Mouse (Mus musculus) CH12.LX (cell line): ENCODE measurements around the gene Fnip1. TPM values are rescaled to one million over a fixed set of nuclear protein-coding genes. Genes with fewer than 3 reads are reported as not detected.
A peak's percentile ranks its signal among the peaks of the same experiment; 100 is the strongest.

Source experiments
- DNase-seq: peaks from one replicate; pipeline ENCODE4 v3.0.0-alpha.2; 2013; ENCODE audit errors: extremely low read depth
- H3K27ac ChIP-seq: 2 replicates; pipeline ENCODE4 v1.5.1; 2012; ENCODE audit warnings: low read depth, mild to moderate bottlenecking, control low read depth, moderate library complexity; ENCODE audit not compliant: insufficient read depth
- H3K27me3 ChIP-seq: replicated peaks from 2 replicates; pipeline ENCODE3; 2012; ENCODE audit warnings: inconsistent platforms
- H3K36me3 ChIP-seq, 2 experiments: replicated peaks in 1 of 2; 2 replicates each; pipeline versions ENCODE3 to v1.6.1; 2012; ENCODE audit warnings: inconsistent platforms in 1 of 2, low read length in 1 of 2, mild to moderate bottlenecking in 1 of 2, mixed read lengths in 1 of 2, moderate library complexity in 1 of 2; ENCODE audit not compliant: control insufficient read depth in 1 of 2, insufficient read depth in 1 of 2
- H3K4me1 ChIP-seq, 2 experiments: 2 replicates each; pipeline ENCODE4 v1.6.1; 2012; ENCODE audit warnings: inconsistent platforms in 1 of 2, moderate library complexity in 1 of 2; ENCODE audit not compliant: insufficient read depth in 2 of 2, control insufficient read depth in 1 of 2
- H3K4me2 ChIP-seq: 2 replicates; pipeline ENCODE4 v1.6.1; 2012; ENCODE audit warnings: low read depth, mild to moderate bottlenecking, control low read depth; ENCODE audit not compliant: poor library complexity, insufficient read depth, severe bottlenecking
- H3K4me3 ChIP-seq, 3 experiments: fragments of 150-350 bp in 1 of 3; sonication (generic) in 1 of 3; replicated peaks in 1 of 3; 2 replicates each; pipeline versions ENCODE3 to v1.5.1; 2011 to 2012; ENCODE audit warnings: low read depth in 2 of 3, low read length in 2 of 3, mild to moderate bottlenecking in 2 of 3, moderate library complexity in 2 of 3, control low read depth in 1 of 3, improper control_type of control experiment in 1 of 3, inconsistent platforms in 1 of 3, mixed read lengths in 1 of 3; ENCODE audit not compliant: poor library complexity in 1 of 3
- H3K79me2 ChIP-seq: replicated peaks from 2 replicates; pipeline ENCODE4 v1.6.1; 2012; ENCODE audit warnings: mild to moderate bottlenecking, moderate library complexity; ENCODE audit not compliant: control insufficient read depth, poor library complexity, insufficient read depth, severe bottlenecking; ENCODE audit errors: extremely low read depth
- H3K9ac ChIP-seq: 2 replicates; pipeline ENCODE4 v1.6.1; 2012; ENCODE audit warnings: low read depth, mild to moderate bottlenecking, control low read depth, moderate library complexity; ENCODE audit not compliant: insufficient read depth
- H3K9me3 ChIP-seq: replicated peaks from 2 replicates; pipeline ENCODE3; 2012; ENCODE audit warnings: low read length, inconsistent platforms, mixed read lengths
- CHD1 ChIP-seq: IDR thresholded peaks from 2 replicates; pipeline ENCODE4 v1.6.1; 2012; ENCODE audit warnings: low read depth, low read length, improper control_type of control experiment, inconsistent platforms
- CTCF ChIP-seq, 2 experiments: IDR thresholded peaks in 1 of 2; conservative IDR thresholded peaks in 1 of 2; 2 replicates each; pipeline ENCODE4 v1.5.1; 2011 to 2012; ENCODE audit warnings: low read depth in 2 of 2, low read length in 2 of 2, improper control_type of control experiment in 1 of 2, inconsistent platforms in 1 of 2, mild to moderate bottlenecking in 1 of 2, moderate library complexity in 1 of 2
- EP300 ChIP-seq: IDR thresholded peaks from 2 replicates; pipeline ENCODE4 v1.6.1; 2011; ENCODE audit warnings: low read length, improper control_type of control experiment
- JUN ChIP-seq: IDR thresholded peaks from 2 replicates; pipeline ENCODE4 v1.6.1; 2011; ENCODE audit warnings: low read depth, mild to moderate bottlenecking, low read length, improper control_type of control experiment, moderate library complexity; ENCODE audit not compliant: insufficient read depth
- JUND ChIP-seq: conservative IDR thresholded peaks from 2 replicates; pipeline ENCODE4 v1.6.1; 2011; ENCODE audit warnings: low read depth, low read length, improper control_type of control experiment
- MAX ChIP-seq: IDR thresholded peaks from 2 replicates; pipeline ENCODE4 v1.6.1; 2011; ENCODE audit warnings: low read length, improper control_type of control experiment
- MXI1 ChIP-seq: IDR thresholded peaks from 2 replicates; pipeline ENCODE4 v1.6.1; 2011; ENCODE audit warnings: mild to moderate bottlenecking, low read depth, low read length, improper control_type of control experiment
- POLR2AphosphoS2 ChIP-seq: IDR thresholded peaks from 2 replicates; pipeline ENCODE4 v1.6.1; 2011; ENCODE audit warnings: low read depth, low read length, improper control_type of control experiment
- RCOR1 ChIP-seq: conservative IDR thresholded peaks from 2 replicates; pipeline ENCODE4 v1.6.1; 2012; ENCODE audit warnings: low read depth, mild to moderate bottlenecking, inconsistent platforms, low read length, improper control_type of control experiment
- SIN3A ChIP-seq: IDR thresholded peaks from 2 replicates; pipeline ENCODE4 v1.6.1; 2012; ENCODE audit warnings: low read length, improper control_type of control experiment, inconsistent platforms
- UBTF ChIP-seq: IDR thresholded peaks from 2 replicates; pipeline ENCODE4 v1.6.1; 2012; ENCODE audit warnings: low read depth, mild to moderate bottlenecking, inconsistent platforms, low read length, improper control_type of control experiment, moderate library complexity
- ZKSCAN1 ChIP-seq: IDR thresholded peaks from 2 replicates; pipeline ENCODE4 v1.6.1; 2012; ENCODE audit warnings: low read depth, inconsistent platforms, low read length, improper control_type of control experiment, borderline replicate concordance
- ZMIZ1 ChIP-seq: IDR thresholded peaks from 2 replicates; pipeline ENCODE4 v1.6.1; 2012; ENCODE audit warnings: low read depth, mild to moderate bottlenecking, inconsistent platforms, low read length, improper control_type of control experiment
- ZNF384 ChIP-seq: IDR thresholded peaks from 2 replicates; pipeline ENCODE4 v1.6.1; 2012; ENCODE audit warnings: low read depth, low read length, improper control_type of control experiment, inconsistent platforms
- dilution Hi-C: fragments of 300-500 bp; cut with MboI; formaldehyde crosslinking; loops from 2 replicates; pipeline ENCODE4 v1.14.3; 2020; ENCODE audit warnings: low sequenced_read_pairs; ENCODE audit not compliant: extremely low pct_unique_long_range_greater_than_20kb, extremely low pct_ligation_motif_present
- in situ Hi-C: fragments of 300-500 bp; cut with MboI; formaldehyde crosslinking; loops from 3 replicates; pipeline ENCODE4 v1.14.3; 2019; ENCODE audit warnings: low sequenced_read_pairs, low pct_ligation_motif_present, low pct_unique_long_range_greater_than_20kb, mixed read lengths
- polyA plus RNA-seq: library from polyadenylated mRNA; unstranded; fragments of >175 nt; gene quantifications from 2 replicates; pipeline ENCODE4 v1.2.1, GENCODE M21; 2012; ENCODE audit warnings: low read depth; ENCODE audit not compliant: insufficient read length
- total RNA-seq, 2 experiments: library from RNA; depleted of rRNA; stranded (reverse); fragments of 300-350 nt in 1 of 2; fragments of >200 nt in 1 of 2; gene quantifications; 2 replicates each; pipeline ENCODE4 v1.2.3; 2012 to 2014

Gene Fnip1
- total and polyA plus RNA-seq, 3 experiments, result 15.4 to 24.5 (median 21.8) TPM

GRCm38 (mm10) chr11:54437310-54437822, 633 bp upstream of the Fnip1 start:
- H3K4me3 ChIP-seq, result peak overlapping the region; percentile 26 to 46 (median 39)
- peaks cover 3 to 33% of the 10 kb centered on the region in 2 experiments for H3K4me1 ChIP-seq
- peaks cover 40% of the 10 kb centered on the region for H3K79me2 ChIP-seq
- in situ Hi-C loops (loop anchor here (5.0 to 10.0 kb wide), 2 partner anchors 90 to 133 kb away; partner anchors contain the start of gene Acsl6), dilution Hi-C loops (no loop called here)
- peak overlapping the region; percentile 54; the same call in 1 of the 2 replicates for H3K4me2 ChIP-seq
- H3K36me3 ChIP-seq, result peaks cover 0 to 8% of the 10 kb centered on the region in 2 experiments
- no peak for DNase-seq
- H3K27ac ChIP-seq, result no peak overlapping the region
- peak overlapping the region; percentile 70 for H3K9ac ChIP-seq
- no peaks in the 10 kb centered on the region for H3K27me3 ChIP-seq
- TF ChIP-seq JUN (peak; percentile 9; the same call in 1 of the 2 replicates), ZNF384 (peak; percentile 98), EP300 (peak; percentile 35; the same call in 1 of the 2 replicates), CTCF (conservative IDR thresholded peaks at IDR 0.05 in 1 of 2, IDR thresholded peaks at IDR 0.05 in 1 of 2; ENCODE audit: low read depth in 2 of 2, low read length in 2 of 2) (no peak), MXI1 (no peak), JUND (peak; percentile 28; the same call in 1 of the 2 replicates)
- H3K9me3 ChIP-seq, result no peaks in the 10 kb centered on the region

GRCm38 (mm10) chr11:54438366-54438781, 375 bp downstream of the Fnip1 start:
- H3K4me3 ChIP-seq, result peak overlapping the region; percentile 57 to 96 (median 89)
- H3K4me2 ChIP-seq, result peak overlapping the region; percentile 80; the same call in 1 of the 2 replicates
- H3K9me3 ChIP-seq, result no peaks in the 10 kb centered on the region
- H3K27me3 ChIP-seq, result no peaks in the 10 kb centered on the region
- peak overlapping the region; percentile 50 for H3K27ac ChIP-seq
- H3K79me2 ChIP-seq, result peaks cover 50% of the 10 kb centered on the region
- H3K36me3 ChIP-seq, result peaks cover 0 to 14% of the 10 kb centered on the region in 2 experiments
- dilution Hi-C loops (no loop called here), in situ Hi-C loops (loop anchor here (5.0 to 10.0 kb wide), 2 partner anchors 89 to 134 kb away; partner anchors contain the start of gene Acsl6)
- TF ChIP-seq UBTF (peak; percentile 88; the same call in 1 of the 2 replicates), ZKSCAN1 (no peak), POLR2AphosphoS2 (0 out of 2 replicates have a peak, but pooled peaks have one; percentile 9), SIN3A (peak; percentile 22; the same call in 1 of the 2 replicates)
- peak; percentile 43 for DNase-seq
- peaks cover 7 to 44% of the 10 kb centered on the region in 2 experiments for H3K4me1 ChIP-seq
- H3K9ac ChIP-seq, result peak overlapping the region; percentile 94

GRCm38 (mm10) chr11:54438991-54439690, 1.1 kb downstream of the Fnip1 start:
- DNase-seq, result peak; percentile 39
- TF ChIP-seq CHD1, result peak; percentile 82
- no peak for TF ChIP-seq MXI1
- TF ChIP-seq SIN3A, result peak; percentile 47; the same call in 1 of the 2 replicates
- 0 out of 2 replicates have a peak, but pooled peaks have one; percentile 46 for TF ChIP-seq RCOR1
- peak; percentile 21; the same call in 1 of the 2 replicates for TF ChIP-seq MAX
- TF ChIP-seq ZMIZ1, result no peak
- peak; percentile 2; the same call in 1 of the 2 replicates for TF ChIP-seq EP300
- dilution Hi-C loops (no loop called here), in situ Hi-C loops (loop anchor here (5.0 to 10.0 kb wide), 2 partner anchors 88 to 134 kb away; partner anchors contain the start of gene Acsl6)
- Histone ChIP-seq H3K27ac (no peak overlapping the region), H3K4me2 (peak overlapping the region; percentile 80), H3K4me3 (peak overlapping the region; percentile 57 to 96 (median 89)), H3K4me1 (peaks cover 7 to 51% of the 10 kb centered on the region in 2 experiments), H3K9ac (peak overlapping the region; percentile 94), H3K27me3 (no peaks in the 10 kb centered on the region), H3K36me3 (peaks cover 0 to 19% of the 10 kb centered on the region in 2 experiments), H3K9me3 (no peaks in the 10 kb centered on the region), H3K79me2 (peaks cover 58% of the 10 kb centered on the region)
